Mouse (Mus musculus) bone marrow, adult 2 months (tissue): ENCODE results near the gene Kalrn.

Source experiments
- CTCF ChIP-seq: fragments of 200-500 bp; IDR thresholded peaks from 2 replicates; pipeline ENCODE4 v1.5.1; 2011; ENCODE audit warnings: low read length, control low read depth; ENCODE audit not compliant: control insufficient read depth, insufficient read depth
- POLR2A ChIP-seq: fragments of 200-500 bp; IDR thresholded peaks from 2 replicates; pipeline ENCODE4 v1.6.1; 2011; ENCODE audit warnings: low read depth, mild to moderate bottlenecking, control low read depth, low read length, borderline replicate concordance; ENCODE audit not compliant: control insufficient read depth

GRCm38 (mm10) chr16:34343161-34343560 is 230.2 kb downstream of the Kalrn start:
- TF ChIP-seq CTCF (no peak), POLR2A (no peak)
